10 mouse cellular contexts compared by ENCODE assay signal in the genomic region with DNA sequence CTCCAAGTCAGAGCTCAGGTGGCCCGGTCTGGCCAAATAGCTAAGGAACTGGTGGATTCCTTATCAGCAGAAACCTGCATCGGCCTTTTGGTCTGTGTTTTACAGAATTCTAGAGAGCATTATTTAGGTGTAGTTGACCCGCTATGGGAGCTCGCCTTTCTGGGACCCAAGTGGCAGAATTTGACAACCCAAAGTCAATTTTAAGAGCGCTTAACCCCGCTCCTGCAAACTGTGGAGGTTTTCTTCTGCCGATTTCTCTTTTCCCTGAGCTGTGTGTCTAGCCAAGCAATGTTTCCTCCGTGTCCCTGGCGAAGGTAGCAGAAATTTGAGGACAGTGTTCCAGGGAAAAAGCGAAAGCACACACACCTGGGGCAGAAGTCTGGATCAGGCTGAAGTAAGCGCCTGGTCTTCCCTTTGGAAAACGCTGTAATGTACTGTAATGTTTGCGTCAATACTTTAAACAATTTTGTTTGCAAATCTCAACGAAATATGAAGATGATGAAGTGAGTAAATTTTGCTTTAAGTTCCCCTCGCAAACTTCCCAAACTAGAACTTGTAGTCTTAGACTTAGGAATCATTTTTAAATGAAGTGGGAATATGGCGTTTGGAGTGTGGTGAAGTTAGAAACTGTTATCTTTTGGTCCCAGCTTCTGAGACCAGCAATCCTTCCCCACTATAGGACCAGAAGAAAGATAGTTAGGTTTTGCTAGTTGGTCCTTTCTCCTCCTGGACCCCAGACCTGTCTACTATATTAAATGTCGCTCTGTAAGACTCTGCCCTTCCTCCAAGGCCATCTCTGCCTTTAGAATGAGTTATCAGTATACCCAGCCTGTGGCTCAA. TPM values are rescaled to one million over a fixed set of nuclear protein-coding genes. Genes with fewer than 3 reads are reported as not detected.
DNase-seq lines count a peak whose midpoint lies in the region; ATAC-seq and TF ChIP-seq lines count a peak whose summit lies in the region.
"Had no signal": no experiment of that assay in that cellular context is flagged by ENCODE, and none has a peak within 500 bp of the region (broad histone marks: within the 10 kb centered on the region; RNA-seq: fewer than 3 reads in every experiment).

No protein-coding gene starts in this region.

- no peaks in the 10 kb centered on the region for H3K9me3 ChIP-seq in kidney, postnatal 0 days (replicated peaks; ENCODE audit: low read length)
- H3K9me3 ChIP-seq in forebrain, embryonic 14.5 days (replicated peaks; ENCODE audit: control insufficient read depth, low read length), result no peaks in the 10 kb centered on the region
- no peaks in the 10 kb centered on the region for H3K9me3 ChIP-seq in limb, embryonic 13.5 days

- no peaks in the 10 kb centered on the region for H3K36me3 ChIP-seq in kidney, postnatal 0 days (ENCODE audit: insufficient read depth, low read length)
- H3K36me3 ChIP-seq in forebrain, embryonic 14.5 days (ENCODE audit: control insufficient read depth, insufficient read depth, low read length), result no peaks in the 10 kb centered on the region
- no peaks in the 10 kb centered on the region for H3K36me3 ChIP-seq in limb, embryonic 13.5 days

- H3K4me2 ChIP-seq in kidney, postnatal 0 days (ENCODE audit: low read length), result peak overlapping the region; percentile 67; the same call in 1 of the 2 replicates
- H3K4me2 ChIP-seq in forebrain, embryonic 14.5 days (ENCODE audit: low read length), result peak overlapping the region; percentile 95
- H3K4me2 ChIP-seq in limb, embryonic 13.5 days (replicated peaks), result peak overlapping the region; percentile 93

- intact Hi-C loops in gastrocnemius, postnatal 14 days (cut with DNase I; ENCODE audit: low total_unique reads), result no loop called here

- ATAC-seq in kidney, postnatal 0 days (replicated peaks; ENCODE audit: low FRiP score, low read depth), result no peak
- ATAC-seq in forebrain, embryonic 14.5 days, result no peak
- ATAC-seq in limb, embryonic 13.5 days (ENCODE audit: low FRiP score, low read depth), result no peak

- H3K4me1 ChIP-seq in kidney, postnatal 0 days (replicated peaks; ENCODE audit: insufficient read depth, low read length), result peaks cover 5% of the 10 kb centered on the region; the same call in 1 of the 2 replicates
- H3K4me1 ChIP-seq in forebrain, embryonic 14.5 days (ENCODE audit: control insufficient read depth, insufficient read depth, low read length), result peaks cover 4% of the 10 kb centered on the region; the same call in 1 of the 2 replicates
- peaks cover 25% of the 10 kb centered on the region for H3K4me1 ChIP-seq in limb, embryonic 13.5 days

- 0 out of 2 replicates have a peak overlapping the region, but pooled peaks have one; percentile 37 for H3K4me3 ChIP-seq in kidney, postnatal 0 days (replicated peaks; ENCODE audit: low read depth, low read length)
- H3K4me3 ChIP-seq in forebrain, embryonic 14.5 days (ENCODE audit: low read depth, low read length), result peak overlapping the region; percentile 45
- H3K4me3 ChIP-seq in limb, embryonic 13.5 days, result peak overlapping the region; percentile 52

- no peak for TF ChIP-seq CTCF in kidney, postnatal 0 days (IDR thresholded peaks at IDR 0.05; ENCODE audit: low read depth)

- WGBS in kidney, postnatal 0 days, result 3% methylated on average over 17 of the region's 17 CpGs
- WGBS in forebrain, embryonic 14.5 days, result 4% methylated on average over 17 of the region's 17 CpGs
- 2% methylated on average over 17 of the region's 17 CpGs for WGBS in limb, embryonic 13.5 days

- H3K27ac ChIP-seq in kidney, postnatal 0 days, result no peak overlapping the region
- no peak overlapping the region for H3K27ac ChIP-seq in forebrain, embryonic 14.5 days (ENCODE audit: low read depth, low read length)
- no peak overlapping the region for H3K27ac ChIP-seq in limb, embryonic 13.5 days
- H3K27ac ChIP-seq: macrophage had no signal

- DNase-seq in kidney, postnatal 0 days (ENCODE audit: low spot score), result no peak
- DNase-seq in kidney, adult 18-20 months, result no peak
- no peak for DNase-seq in forebrain, embryonic 14.5 days (ENCODE audit: low spot score)
- DNase-seq in retina, postnatal 1 day, result peak; percentile 29
- DNase-seq in thymus, postnatal 4 days, result no peak
- no peak for DNase-seq in layer of hippocampus, adult 18-20 months (ENCODE audit: low spot score in 2 of 2)
- DNase-seq in gastrocnemius, postnatal 14 days, result no peak

- peaks cover 76% of the 10 kb centered on the region for H3K27me3 ChIP-seq in kidney, postnatal 0 days (ENCODE audit: insufficient read depth, low read length)
- H3K27me3 ChIP-seq in forebrain, embryonic 14.5 days (replicated peaks; ENCODE audit: control insufficient read depth, insufficient read depth, low read length), result peaks cover 86% of the 10 kb centered on the region
- H3K27me3 ChIP-seq in limb, embryonic 13.5 days, result peaks cover 97% of the 10 kb centered on the region

- H3K9ac ChIP-seq in kidney, postnatal 0 days (ENCODE audit: low read depth, low read length), result no peak overlapping the region
- no peak overlapping the region; the same call in 1 of the 2 replicates for H3K9ac ChIP-seq in forebrain, embryonic 14.5 days (ENCODE audit: low read length)
- peak overlapping the region; percentile 57 for H3K9ac ChIP-seq in limb, embryonic 13.5 days

RNA-seq across cellular contexts. Expression of gene Vgll2, which starts 1.1 kb away (rescaled TPM):
- not detected in 2 replicates for polyA plus RNA-seq in kidney, postnatal 0 days (2015; fragmentation: Nextera tagmentation; extraction: Ambion mirVana)
- polyA plus RNA-seq in forebrain, embryonic 14.5 days (2014; fragmentation: Nextera tagmentation; extraction: Ambion mirVana), result 1.0 and 1.8 TPM in 2 replicates
- polyA plus RNA-seq in limb, embryonic 13.5 days (2015; fragmentation: Nextera tagmentation; extraction: Ambion mirVana), result 31.1 and 31.9 TPM in 2 replicates
- under 1 TPM in 1 of 2 experiments, not detected in 1; 0.37 TPM for total RNA-seq in layer of hippocampus, adult 18-20 months (2021)
- 10 to 100 TPM; 52.9 to 56.3 TPM for total RNA-seq in gastrocnemius, postnatal 14 days (2021)
- total RNA-seq: ES-E14 had no signal
- polyA plus RNA-seq: macrophage had no signal

Comparison
In these comparisons a context has a peak if more than half of its experiments do, and no peak if none do; other contexts are left out.
1. RNA of gene Vgll2, which starts 1.1 kb away (polyA plus RNA-seq): 31.1 to 31.9 TPM in limb, embryonic 13.5 days; 1.0 to 1.8 TPM in forebrain, embryonic 14.5 days and not detected in kidney, postnatal 0 days; every median in the first group is over 10 times any median in the second.
2. Peak in every context shown above with its lines, with median percentiles within 50 percentile points of each other: H3K4me2 ChIP-seq and H3K4me3 ChIP-seq.